Mouse (Mus musculus) Patski (cell line): ENCODE data around the gene Ovch2. TPM values are rescaled to one million over a fixed set of nuclear protein-coding genes. Genes with fewer than 3 reads are reported as not detected.
"Not testable (repeated sequence)": the region's sequence is repeated elsewhere in the genome, so short reads cannot be mapped to it uniquely, and the experiment has no call there.

Source experiments
- ATAC-seq: fragments of 100-300 bp; one replicate; pipeline ENCODE4 v1.8.0; 2021
- CTCF ChIA-PET: fragments of 350-600 bp; sonication (Branson Sonifier 250); formaldehyde crosslinking; loops from one replicate; lab custom pipeline; 2022; ENCODE audit warnings: inconsistent platforms; lab: Charles Lee
- POLR2A ChIA-PET: fragments of 350-600 bp; sonication (Branson Sonifier 250); formaldehyde crosslinking; loops from one replicate; lab custom pipeline; 2022; ENCODE audit warnings: antibody characterized with exemption, inconsistent platforms; lab: Charles Lee
- DNase-seq: peaks from one replicate; pipeline ENCODE4 v3.0.0-alpha.2; 2011; ENCODE audit warnings: low read depth, low spot score
- H3K27me3 ChIP-seq: fragments of 371-371 bp; one replicate; pipeline ENCODE4 v1.5.1; 2021
- CTCF ChIP-seq: fragments of 100-300 bp; IDR thresholded peaks from one replicate; pipeline ENCODE4 v1.5.1; 2021
- in situ Hi-C: fragments of 300-500 bp; cut with MboI; formaldehyde crosslinking; loops from 3 replicates; pipeline ENCODE4 v1.11.1; 2018; ENCODE audit warnings: low pct_unique_long_range_greater_than_20kb, mixed read lengths
- polyA plus RNA-seq: library from polyadenylated mRNA; unstranded; gene quantifications from one replicate; pipeline ENCODE4 v1.2.3, GENCODE M21; 2021

Gene Ovch2
- polyA plus RNA-seq, result not detected

GRCm38 (mm10) chr7:107801108-107801507, at the start of gene Ovch2:
Gene Ovch2 (minus strand): TSS chr7:107801208.
- no peak for ATAC-seq
- in situ Hi-C loops, result no loop called here
- CTCF ChIA-PET, result no interaction called here
- POLR2A ChIA-PET, result no interaction called here
- peaks cover 18% of the 10 kb centered on the region for H3K27me3 ChIP-seq
- TF ChIP-seq CTCF, result no peak
- no peak for DNase-seq

- CTCF ChIA-PET, ATAC-seq, POLR2A ChIA-PET: not testable (repeated sequence)
Measured at GRCm38 (mm10) chr7:107847390-107847789, 46.4 kb upstream of the Ovch2 start, which contains the start of gene Olfr470. Gene Olfr470 (minus strand): TSS chr7:107847490.

GRCm38 (mm10) chr7:107841719-107842118, 40.7 kb upstream of the Ovch2 start:
- TF ChIP-seq CTCF, result peak; percentile 21
- DNase-seq (no peak), ATAC-seq (no peak)
- POLR2A ChIA-PET, result no interaction called here
- CTCF ChIA-PET, result no interaction called here
- H3K27me3 ChIP-seq, result no peaks in the 10 kb centered on the region
- in situ Hi-C loops, result no loop called here

More at GRCm38 (mm10) chr7:107847390-107847789, 46.4 kb upstream of the Ovch2 start, which contains the start of gene Olfr470:
- H3K27me3 ChIP-seq, in situ Hi-C loops, DNase-seq: not testable (repeated sequence)

DNA sequence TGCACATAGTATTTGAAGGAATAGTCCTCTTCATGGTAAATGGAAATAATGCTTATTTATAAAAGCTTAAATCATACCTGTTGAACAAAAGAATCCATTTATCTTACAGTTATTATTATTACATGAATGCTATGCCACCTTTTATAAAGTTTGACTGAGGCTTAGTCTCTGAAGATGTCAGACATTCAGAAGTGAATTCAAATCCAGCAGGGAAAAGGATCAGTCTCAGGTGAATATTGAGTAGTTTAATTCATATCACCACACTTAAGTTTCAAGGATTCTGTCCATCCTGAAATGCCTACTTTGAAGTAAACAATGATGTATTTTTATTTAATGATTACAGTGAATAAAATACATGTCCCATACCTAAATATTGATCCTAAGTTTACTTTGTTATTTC, 24.4 kb upstream of the Ovch2 start, which contains the start of gene Olfr469:
Olfr469 (minus strand) TSS at position 101 of the 400 bp plus-strand sequence.
- CTCF ChIA-PET, ATAC-seq, POLR2A ChIA-PET, in situ Hi-C loops, DNase-seq, H3K27me3 ChIP-seq: not testable (repeated sequence)

- ATAC-seq, in situ Hi-C loops: not testable (repeated sequence)
Measured at GRCm38 (mm10) chr7:107823867-107824266, 22.9 kb upstream of the Ovch2 start.

GRCm38 (mm10) chr7:107819442-107819841, 18.4 kb upstream of the Ovch2 start:
- H3K27me3 ChIP-seq, result no peaks in the 10 kb centered on the region
- in situ Hi-C loops, result loop anchor here (5.0 kb wide), 1 partner anchor 33 kb away; no protein-coding TSS in a partner anchor
- ATAC-seq (no peak), DNase-seq (no peak)
- no peak for TF ChIP-seq CTCF
- POLR2A ChIA-PET, result no interaction called here
- CTCF ChIA-PET, result no interaction called here

More at GRCm38 (mm10) chr7:107823867-107824266, 22.9 kb upstream of the Ovch2 start:
- CTCF ChIA-PET, POLR2A ChIA-PET, H3K27me3 ChIP-seq, DNase-seq: not testable (repeated sequence)

DNA sequence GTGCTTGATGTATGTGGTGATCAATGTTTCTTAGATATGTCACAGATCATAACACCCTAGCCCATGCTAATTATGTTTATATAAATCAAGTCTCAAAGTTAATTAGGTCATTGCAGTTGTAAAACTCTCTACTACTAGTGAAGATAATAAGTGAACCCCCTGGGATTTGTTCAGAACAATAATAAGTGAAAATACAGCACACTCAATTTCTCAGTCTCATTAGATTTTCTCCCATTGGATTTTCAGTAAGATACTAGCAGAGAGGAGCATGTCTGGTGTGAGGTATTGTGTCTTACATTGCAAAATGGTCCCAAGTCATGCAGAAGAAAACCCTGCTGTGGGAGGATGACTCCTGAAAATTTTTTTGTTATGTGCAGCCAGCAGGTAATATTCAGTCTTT, 11.0 kb upstream of the Ovch2 start, which contains the start of gene Olfr467:
Olfr467 (plus strand) TSS at position 301 of the 400 bp plus-strand sequence.
- TF ChIP-seq CTCF, result no peak
- ChIA-PET POLR2A (no interaction called here), CTCF (no interaction called here)
- no peak for DNase-seq
- no peaks in the 10 kb centered on the region for H3K27me3 ChIP-seq
- in situ Hi-C loops, result no loop called here
- ATAC-seq, result no peak

DNA sequence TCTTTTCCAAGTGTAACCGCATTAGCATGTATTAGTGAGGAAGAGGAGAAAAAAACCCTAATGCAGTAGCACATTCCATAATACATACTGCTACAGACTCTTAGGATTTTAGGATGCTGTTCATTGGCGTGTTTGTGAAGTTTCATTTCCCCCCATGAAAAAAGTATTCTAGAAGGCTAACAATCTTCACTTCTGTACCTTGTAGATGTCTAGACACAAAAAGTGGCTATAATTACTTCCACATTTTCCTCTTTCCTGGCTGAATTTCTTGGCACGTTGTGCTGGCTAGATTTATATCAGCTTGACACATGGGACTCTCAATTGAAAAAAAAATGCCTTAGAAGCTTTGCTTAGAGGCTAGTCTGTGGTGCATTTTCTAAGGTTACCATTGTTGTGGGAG, 1.1 kb upstream of the Ovch2 start:
- no peak for DNase-seq
- peaks cover 16% of the 10 kb centered on the region for H3K27me3 ChIP-seq
- ChIA-PET CTCF (no interaction called here), POLR2A (no interaction called here)
- no peak for ATAC-seq
- TF ChIP-seq CTCF, result no peak
- in situ Hi-C loops, result no loop called here

GRCm38 (mm10) chr7:107796500-107796899, 4.5 kb downstream of the Ovch2 start:
- no peak for TF ChIP-seq CTCF
- in situ Hi-C loops, result no loop called here
- H3K27me3 ChIP-seq, result peaks cover 32% of the 10 kb centered on the region
- no peak for DNase-seq
- ChIA-PET POLR2A (no interaction called here), CTCF (interaction anchor here (1.5 kb wide), 1 partner anchor 18 kb away, joined by 3 read pairs; no protein-coding TSS in a partner anchor)
- no peak for ATAC-seq

DNA sequence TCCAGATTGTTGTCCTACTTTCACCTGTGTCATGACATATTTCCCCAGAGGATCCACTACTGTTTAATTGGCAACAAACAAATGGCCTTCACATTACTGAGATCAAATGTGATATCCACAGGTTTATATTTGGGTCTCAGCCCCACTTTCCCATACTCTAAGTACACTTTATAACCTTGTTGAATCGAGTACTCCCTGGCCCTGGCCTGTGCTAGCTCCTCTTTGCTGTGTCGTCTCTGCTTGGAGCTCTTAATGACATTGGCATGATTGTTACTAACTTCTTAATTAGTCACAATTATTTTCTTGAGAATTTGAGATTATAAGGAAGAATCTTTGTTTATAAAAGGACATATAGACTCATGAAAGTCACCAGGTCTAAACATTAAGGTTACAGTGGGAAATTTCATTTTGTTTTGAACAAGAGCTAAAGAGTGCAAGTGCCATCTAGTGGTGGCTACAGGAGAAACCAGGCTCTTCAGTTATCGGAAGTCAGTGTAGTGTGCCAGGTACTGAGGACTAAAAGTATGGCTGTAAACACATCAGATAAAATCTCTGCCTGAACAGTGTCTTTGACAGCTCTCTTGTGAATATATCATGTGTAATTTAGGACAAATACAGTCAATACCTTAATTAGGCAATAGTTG, 12.9 kb downstream of the Ovch2 start:
- no peak for ATAC-seq
- ChIA-PET CTCF (interaction anchor here (0.8 to 2.7 kb wide), 4 partner anchors 10 to 125 kb away, joined by 3 to 16 read pairs (median 8); no protein-coding TSS in a partner anchor), POLR2A (no interaction called here)
- H3K27me3 ChIP-seq, result peaks cover 3% of the 10 kb centered on the region
- no peak for DNase-seq
- peak; percentile 69 for TF ChIP-seq CTCF
- in situ Hi-C loops, result no loop called here

GRCm38 (mm10) chr7:107779611-107780010, 21.4 kb downstream of the Ovch2 start:
- ATAC-seq, result no peak
- ChIA-PET CTCF (interaction anchor here (0.9 to 3.9 kb wide), 6 partner anchors 8 to 118 kb away, joined by 3 to 26 read pairs (median 4); no protein-coding TSS in a partner anchor), POLR2A (no interaction called here)
- peak; percentile 50 for TF ChIP-seq CTCF
- in situ Hi-C loops, result no loop called here
- no peak for DNase-seq
- no peaks in the 10 kb centered on the region for H3K27me3 ChIP-seq
